ENCODE assay signal across 28 mouse cellular contexts in genomic region chr12:16948239-16948638, GRCm38 (mm10). TPM values are rescaled to one million over a fixed set of nuclear protein-coding genes. Genes with fewer than 3 reads are reported as not detected.
A peak's percentile ranks its signal among the peaks of the same experiment; 100 is the strongest.
DNase-seq lines count a peak whose midpoint lies in the region; ATAC-seq and TF ChIP-seq lines count a peak whose summit lies in the region.
"Had no signal": no experiment of that assay in that cellular context is flagged by ENCODE, and none has a peak within 500 bp of the region (broad histone marks: within the 10 kb centered on the region; RNA-seq: fewer than 3 reads in every experiment).

No protein-coding gene starts in this region.

- TF ChIP-seq POLR2A in liver, adult 2 months (IDR thresholded peaks at IDR 0.05; ENCODE audit: extremely low read depth, insufficient read depth, low read length), result no peak

- H3K79me2 ChIP-seq in liver, adult 2 months (ENCODE audit: control insufficient read depth, insufficient read depth, low read length), result no peaks in the 10 kb centered on the region; the same call in 1 of the 2 replicates

- no peak for TF ChIP-seq EP300 in liver, postnatal 0 days (IDR thresholded peaks at IDR 0.05; ENCODE audit: low read depth)

- H3K27me3 ChIP-seq in liver, adult 2 months (ENCODE audit: control insufficient read depth, insufficient read depth, low read length), result no peaks in the 10 kb centered on the region
- H3K27me3 ChIP-seq in liver, postnatal 0 days (ENCODE audit: insufficient read depth, low read length), result no peaks in the 10 kb centered on the region
- H3K27me3 ChIP-seq in liver, embryonic 11.5 days (replicated peaks; ENCODE audit: control insufficient read depth, insufficient read depth, low read length), result no peaks in the 10 kb centered on the region
- H3K27me3 ChIP-seq: CH12.LX; embryonic facial prominence, embryonic 13.5 days; embryonic facial prominence, embryonic 15.5 days; forebrain, embryonic 12.5 days; forebrain, embryonic 15.5 days; Patski had no signal

- peak; percentile 93 for ATAC-seq in liver, postnatal 0 days
- no peak for ATAC-seq in liver, embryonic 11.5 days (replicated peaks; ENCODE audit: low FRiP score)
- ATAC-seq: activated CD4-positive, CD25-positive, alpha-beta regulatory T cell, adult 4 months; CD4-positive, CD25-positive, alpha-beta regulatory T cell, adult 4 months; forebrain, embryonic 15.5 days; forebrain, postnatal 0 days; Patski had no signal

- H3K27ac ChIP-seq in liver, adult 2 months (replicated peaks; ENCODE audit: insufficient read depth, low read depth, low read length), result no peak overlapping the region
- peak overlapping the region; percentile 35; the same call in 1 of the 2 replicates for H3K27ac ChIP-seq in liver, postnatal 0 days (ENCODE audit: low read depth)
- no peak overlapping the region for H3K27ac ChIP-seq in liver, embryonic 11.5 days (ENCODE audit: low read depth, low read length)
- H3K27ac ChIP-seq: embryonic facial prominence, embryonic 13.5 days; embryonic facial prominence, embryonic 15.5 days; forebrain, embryonic 10.5 days; forebrain, embryonic 12.5 days; forebrain, embryonic 15.5 days had no signal

- no peak overlapping the region for H3K4me3 ChIP-seq in liver, adult 2 months (ENCODE audit: insufficient read depth, low read depth, low read length)
- no peak overlapping the region for H3K4me3 ChIP-seq in liver, postnatal 0 days (ENCODE audit: low read depth, low read length)
- no peak overlapping the region for H3K4me3 ChIP-seq in liver, embryonic 11.5 days (ENCODE audit: low read depth, low read length)
- H3K4me3 ChIP-seq: embryonic facial prominence, embryonic 13.5 days; embryonic facial prominence, embryonic 15.5 days; erythroblast, embryonic 14.5 days; forebrain, embryonic 10.5 days; forebrain, embryonic 12.5 days; forebrain, embryonic 15.5 days had no signal

- peaks cover 16% of the 10 kb centered on the region for H3K36me3 ChIP-seq in liver, adult 2 months (ENCODE audit: control insufficient read depth, insufficient read depth, low read length)
- H3K36me3 ChIP-seq in liver, postnatal 0 days (replicated peaks; ENCODE audit: insufficient read depth, low read length), result peaks cover 24% of the 10 kb centered on the region
- no peaks in the 10 kb centered on the region for H3K36me3 ChIP-seq in liver, embryonic 11.5 days (ENCODE audit: control insufficient read depth, insufficient read depth, low read length)

- H3K9ac ChIP-seq in liver, adult 2 months (ENCODE audit: low read depth, low read length), result no peak overlapping the region
- H3K9ac ChIP-seq in liver, postnatal 0 days (replicated peaks), result no peak overlapping the region
- H3K9ac ChIP-seq in liver, embryonic 11.5 days (ENCODE audit: low read depth, low read length), result no peak overlapping the region
- H3K9ac ChIP-seq: embryonic facial prominence, embryonic 13.5 days; embryonic facial prominence, embryonic 15.5 days; forebrain, embryonic 12.5 days; forebrain, embryonic 15.5 days; forebrain, postnatal 0 days had no signal

- TF ChIP-seq CTCF in liver, adult 2 months (IDR thresholded peaks at IDR 0.05; ENCODE audit: low read depth, low read length), result 0 out of 2 replicates have a peak, but pooled peaks have one; percentile 4
- peak; percentile 37 for TF ChIP-seq CTCF in liver, postnatal 0 days (IDR thresholded peaks at IDR 0.05; ENCODE audit: low read depth)

- no peaks in the 10 kb centered on the region for H3K4me1 ChIP-seq in liver, adult 2 months (ENCODE audit: control insufficient read depth, insufficient read depth, low read length)
- H3K4me1 ChIP-seq in liver, postnatal 0 days (ENCODE audit: insufficient read depth), result no peaks in the 10 kb centered on the region; the same call in 1 of the 2 replicates
- H3K4me1 ChIP-seq in liver, embryonic 11.5 days (replicated peaks; ENCODE audit: control insufficient read depth, insufficient read depth, low read length), result no peaks in the 10 kb centered on the region
- H3K4me1 ChIP-seq: embryonic facial prominence, embryonic 13.5 days; embryonic facial prominence, embryonic 15.5 days; forebrain, embryonic 10.5 days; forebrain, embryonic 12.5 days; forebrain, embryonic 15.5 days had no signal

- H3K9me3 ChIP-seq in liver, postnatal 0 days (ENCODE audit: low read length), result no peaks in the 10 kb centered on the region
- H3K9me3 ChIP-seq in liver, embryonic 11.5 days (ENCODE audit: control insufficient read depth, low read length), result no peaks in the 10 kb centered on the region
- H3K9me3 ChIP-seq: embryonic facial prominence, embryonic 13.5 days; embryonic facial prominence, embryonic 15.5 days; forebrain, embryonic 10.5 days; forebrain, embryonic 12.5 days; forebrain, embryonic 15.5 days; G1E had no signal

- DNase-seq in liver, adult 2 months (ENCODE audit: extremely low read depth, low read depth, low spot score), result peak; percentile 86
- no peak for DNase-seq in liver
- DNase-seq in liver, postnatal 0 days, result peak; percentile 44
- no peak for DNase-seq in liver, embryonic 11.5 days (ENCODE audit: low spot score)
- DNase-seq in adipocyte (ENCODE audit: low spot score), result peak; percentile 48
- no peak for DNase-seq in left cerebral cortex, adult 11 months (ENCODE audit: low spot score)
- DNase-seq: adrenal gland, adult 2 months; adrenal gland, postnatal 10 days; adrenal gland, postnatal 25 days; cerebellum, adult 11 months; cerebellum, adult 18-20 months; cerebellum, adult 8-10 months; cerebellum, adult 9-11 months; cerebellum, postnatal 14 days; cerebellum, postnatal 36 days; embryo, embryonic 11 days; forebrain, postnatal 0 days had no signal

- H3K4me2 ChIP-seq in liver, postnatal 0 days (ENCODE audit: low read depth, low read length), result no peak overlapping the region
- H3K4me2 ChIP-seq in liver, embryonic 11.5 days, result no peak overlapping the region
- H3K4me2 ChIP-seq: embryonic facial prominence, embryonic 13.5 days; embryonic facial prominence, embryonic 15.5 days; forebrain, embryonic 12.5 days; forebrain, embryonic 15.5 days had no signal

- 21% methylated on average over 6 of the region's 6 CpGs for WGBS in liver, adult 2 months
- WGBS in liver, postnatal 0 days (ENCODE audit: insufficient replicate concordance), result 57% methylated on average over 6 of the region's 6 CpGs
- WGBS in liver, embryonic 11.5 days, result 82% methylated on average over 6 of the region's 6 CpGs

RNA-seq across cellular contexts. Expression of gene Pqlc3, which starts 52.0 kb away (rescaled TPM):
- 0.92 and 1.8 TPM in 2 replicates for total RNA-seq in liver, adult 2 months (2014; rRNA removed)
- polyA plus RNA-seq in liver, adult 2 months (2012; rRNA removed), result 0.34 and 0.41 TPM in 2 replicates
- 6.5 and 6.7 TPM in 2 replicates for polyA plus RNA-seq in liver, postnatal 0 days (2015; fragmentation: Nextera tagmentation; extraction: Ambion mirVana)
- 4.6 and 5.1 TPM in 2 replicates for polyA plus RNA-seq in liver, embryonic 11.5 days (2014; fragmentation: Nextera tagmentation; extraction: Ambion mirVana)

RNA-seq across cellular contexts. Expression of gene Rock2, which starts 53.5 kb away (rescaled TPM):
- 11.7 and 14.5 TPM in 2 replicates for total RNA-seq in liver, adult 2 months (2014; rRNA removed)
- polyA plus RNA-seq in liver, adult 2 months (2012; rRNA removed), result 1.5 and 1.7 TPM in 2 replicates
- polyA plus RNA-seq in liver, postnatal 0 days (2015; fragmentation: Nextera tagmentation; extraction: Ambion mirVana), result 5.3 TPM in 2 replicates
- 11.7 and 14.4 TPM in 2 replicates for polyA plus RNA-seq in liver, embryonic 11.5 days (2014; fragmentation: Nextera tagmentation; extraction: Ambion mirVana)

Comparison
In these comparisons a context has a peak if more than half of its experiments do, and no peak if none do; other contexts are left out.
1. DNase-seq: peak in liver, adult 2 months (single experiment), liver, postnatal 0 days (single experiment) and adipocyte (single experiment); none in liver (single experiment), liver, embryonic 11.5 days (single experiment) and left cerebral cortex, adult 11 months (single experiment).